Mouse (Mus musculus) 416B (cell line): ENCODE measurements at regions not wholly inside any gene's neighbourhood (a gene's known extent, or its start where the extent isn't known, plus 50 kb on each side); places are given as distances from the start of the nearest gene placed in this dataset.

ENCODE experiments used
- DNase-seq: peaks from one replicate; pipeline ENCODE4 v3.0.0; 2011; ENCODE audit warnings: low read depth

- no peak for DNase-seq
Observed at GRCm38 (mm10) chr5:82142063-82142462, 1122.1 kb downstream of the Adgrl3 start.
